Mouse (Mus musculus) heart, embryonic 15.5 days (tissue): ENCODE results near the gene Ccdc63. TPM values are rescaled to one million over a fixed set of nuclear protein-coding genes. Genes with fewer than 3 reads are reported as not detected.

Source experiments
- ATAC-seq: fragments of 200-750 bp; cut with Nextera tagmentation; replicated peaks from 2 replicates; pipeline ENCODE4 v1.8.0; 2017; ENCODE audit warnings: low read depth, moderate TSS enrichment; ENCODE audit not compliant: insufficient number of reproducible peaks, insufficient read depth, low FRiP score
- H3K27ac ChIP-seq: fragments of 300-500 bp; sonication (generic); 2 replicates; pipeline ENCODE4 v1.5.1; 2015; ENCODE audit warnings: mild to moderate bottlenecking, inconsistent platforms
- H3K27me3 ChIP-seq: fragments of 300-500 bp; sonication (generic); 2 replicates; pipeline ENCODE4 v1.6.1; 2015; ENCODE audit warnings: inconsistent platforms
- H3K36me3 ChIP-seq: fragments of 300-500 bp; sonication (generic); 2 replicates; pipeline ENCODE4 v1.6.1; 2015; ENCODE audit warnings: mild to moderate bottlenecking, inconsistent platforms
- H3K4me1 ChIP-seq: fragments of 300-500 bp; sonication (generic); replicated peaks from 2 replicates; pipeline ENCODE4 v1.6.1; 2015; ENCODE audit warnings: inconsistent platforms
- H3K4me2 ChIP-seq: fragments of 300-500 bp; sonication (generic); 2 replicates; pipeline ENCODE4 v1.6.1; 2015; ENCODE audit warnings: inconsistent platforms, mild to moderate bottlenecking, moderate library complexity
- H3K4me3 ChIP-seq: fragments of 300-500 bp; sonication (generic); 2 replicates; pipeline ENCODE4 v1.5.1; 2015; ENCODE audit warnings: mild to moderate bottlenecking, inconsistent platforms
- H3K9ac ChIP-seq: fragments of 300-500 bp; sonication (generic); 2 replicates; pipeline ENCODE4 v1.6.1; 2015; ENCODE audit warnings: mild to moderate bottlenecking, inconsistent platforms
- H3K9me3 ChIP-seq: fragments of 300-500 bp; sonication (generic); replicated peaks from 2 replicates; pipeline ENCODE4 v1.6.1; 2016; ENCODE audit warnings: inconsistent platforms
- WGBS: fragments of 180-500 bp; shearing (Covaris S2); methylation state at CpG from one replicate; pipeline ENCODE4 v1.1.7; 2015; ENCODE audit warnings: mixed read lengths; 5-methylcytosine and 5-hydroxymethylcytosine counted together
- polyA plus RNA-seq: library from polyadenylated mRNA; unstranded; fragments of >200 nt; fragmentation: Nextera tagmentation; extraction: Ambion mirVana; gene quantifications from 2 replicates; pipeline ENCODE4 v1.2.1, GENCODE M21; 2015

The Ccdc63 gene
- polyA plus RNA-seq, 1 experiment from 2014 or later: 0.42 TPM

DNA sequence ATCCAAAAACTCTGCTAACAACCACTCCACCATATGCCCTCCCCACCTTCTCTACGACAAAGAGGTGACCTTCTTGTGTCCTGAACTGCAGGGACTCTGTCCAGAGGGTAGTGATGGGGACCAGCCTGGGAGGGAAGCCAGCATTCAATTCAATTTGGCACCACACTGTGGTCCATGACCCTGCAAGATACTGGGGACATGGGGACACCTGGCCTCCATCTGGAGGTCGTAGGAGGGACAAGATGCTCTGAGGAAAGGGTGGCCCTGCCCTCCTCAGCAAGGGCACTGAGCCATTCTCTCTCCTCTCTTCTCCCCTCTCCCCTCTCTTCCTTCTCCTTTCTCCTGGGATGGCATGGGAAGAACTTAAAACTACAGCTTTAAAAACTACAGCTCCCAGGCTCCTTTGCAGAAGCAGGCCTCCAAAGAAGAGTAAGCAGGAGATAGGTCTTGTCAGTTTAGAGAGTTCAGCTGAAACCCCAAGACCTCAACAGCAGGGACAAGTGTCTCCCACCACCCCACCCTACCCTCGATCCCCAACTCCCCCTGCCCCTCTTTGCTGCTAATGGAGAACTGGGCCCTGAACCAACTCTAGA is 5.2 kb downstream of the Ccdc63 start:
- Histone ChIP-seq H3K9me3 (no peaks in the 10 kb centered on the region), H3K27me3 (0 out of 2 replicates have a peak, but pooled peaks cover 2% of the 10 kb centered on the region), H3K9ac (no peak overlapping the region), H3K4me1 (peaks cover 40% of the 10 kb centered on the region), H3K4me3 (no peak overlapping the region), H3K4me2 (no peak overlapping the region), H3K36me3 (no peaks in the 10 kb centered on the region), H3K27ac (peak overlapping the region; percentile 81)
- ATAC-seq: no peak
- 74% methylated on average over 3 of the region's 3 CpGs for WGBS

DNA sequence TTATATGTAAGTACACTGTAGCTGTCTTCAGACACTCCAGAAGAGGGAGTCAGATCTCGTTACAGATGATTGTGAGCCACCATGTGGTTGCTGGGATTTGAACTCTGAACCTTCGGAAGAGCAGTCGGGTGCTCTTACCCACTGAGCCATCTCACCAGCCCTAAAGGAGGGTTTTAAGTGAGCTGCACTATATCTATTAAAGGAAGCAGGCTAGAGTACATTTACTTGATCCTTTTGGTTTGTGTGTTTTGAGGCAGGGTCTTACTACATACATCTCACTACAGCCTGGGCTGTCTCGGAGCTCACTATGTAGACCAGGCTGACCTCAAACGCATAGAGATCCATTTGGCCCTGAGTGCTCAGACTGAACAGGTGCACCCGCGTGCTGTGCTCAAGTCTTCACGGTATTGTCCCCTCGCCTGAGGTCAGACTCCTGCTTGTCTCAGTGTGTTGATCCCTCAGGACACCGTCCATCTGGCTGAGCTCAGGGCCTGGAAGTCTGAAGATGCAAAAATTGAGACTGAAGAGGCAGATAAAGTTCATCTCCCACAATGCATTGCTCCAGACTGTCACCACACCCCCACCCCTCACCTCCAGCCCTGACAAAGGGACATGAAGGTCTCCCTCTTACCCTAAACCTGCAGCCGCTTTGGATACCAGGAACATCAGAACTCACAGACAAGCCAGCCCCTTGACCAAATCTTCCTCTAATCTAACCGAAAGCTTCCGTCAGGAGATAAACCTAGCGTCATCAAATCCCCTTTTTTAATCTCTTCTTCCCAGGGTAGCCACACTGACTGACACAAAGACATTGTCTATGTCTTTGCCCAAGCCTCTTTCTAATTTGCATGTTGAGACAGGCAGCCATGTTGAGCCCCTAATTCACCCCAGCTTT is 6.0 kb downstream of the Ccdc63 start:
- peaks cover 40% of the 10 kb centered on the region for H3K4me1 ChIP-seq
- H3K36me3 ChIP-seq: no peaks in the 10 kb centered on the region
- H3K27me3 ChIP-seq: 0 out of 2 replicates have a peak, but pooled peaks cover 2% of the 10 kb centered on the region
- H3K9ac ChIP-seq: no peak overlapping the region
- no peak for ATAC-seq
- H3K9me3 ChIP-seq: no peaks in the 10 kb centered on the region
- H3K4me3 ChIP-seq: no peak overlapping the region
- H3K27ac ChIP-seq: no peak overlapping the region
- WGBS: 90% methylated on average over 14 of the region's 14 CpGs
- no peak overlapping the region for H3K4me2 ChIP-seq

DNA sequence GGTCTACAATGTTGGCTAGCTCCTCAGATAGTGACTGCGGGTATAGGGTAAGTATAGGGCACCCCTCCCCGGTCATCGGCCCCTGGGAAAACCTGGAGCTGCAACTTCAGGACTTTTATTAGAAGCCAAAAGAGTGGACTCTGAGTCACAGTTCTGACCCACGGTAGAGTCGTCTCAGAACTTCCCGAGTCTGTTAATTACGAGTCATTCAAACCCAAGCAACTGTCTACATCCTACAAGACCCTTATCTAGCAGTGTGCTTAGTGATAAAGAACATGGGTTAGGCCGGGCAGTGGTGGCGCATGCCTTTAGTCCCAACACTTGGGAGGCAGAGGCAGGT is 7.6 kb downstream of the Ccdc63 start:
- no peak overlapping the region for H3K4me3 ChIP-seq
- H3K36me3 ChIP-seq: no peaks in the 10 kb centered on the region
- no peak overlapping the region for H3K27ac ChIP-seq
- no peak overlapping the region for H3K9ac ChIP-seq
- 0 out of 2 replicates have a peak, but pooled peaks cover 2% of the 10 kb centered on the region for H3K27me3 ChIP-seq
- peaks cover 44% of the 10 kb centered on the region for H3K4me1 ChIP-seq
- no peak overlapping the region for H3K4me2 ChIP-seq
- 74% methylated on average over 9 of the region's 9 CpGs for WGBS
- no peak for ATAC-seq
- H3K9me3 ChIP-seq: no peaks in the 10 kb centered on the region

DNA sequence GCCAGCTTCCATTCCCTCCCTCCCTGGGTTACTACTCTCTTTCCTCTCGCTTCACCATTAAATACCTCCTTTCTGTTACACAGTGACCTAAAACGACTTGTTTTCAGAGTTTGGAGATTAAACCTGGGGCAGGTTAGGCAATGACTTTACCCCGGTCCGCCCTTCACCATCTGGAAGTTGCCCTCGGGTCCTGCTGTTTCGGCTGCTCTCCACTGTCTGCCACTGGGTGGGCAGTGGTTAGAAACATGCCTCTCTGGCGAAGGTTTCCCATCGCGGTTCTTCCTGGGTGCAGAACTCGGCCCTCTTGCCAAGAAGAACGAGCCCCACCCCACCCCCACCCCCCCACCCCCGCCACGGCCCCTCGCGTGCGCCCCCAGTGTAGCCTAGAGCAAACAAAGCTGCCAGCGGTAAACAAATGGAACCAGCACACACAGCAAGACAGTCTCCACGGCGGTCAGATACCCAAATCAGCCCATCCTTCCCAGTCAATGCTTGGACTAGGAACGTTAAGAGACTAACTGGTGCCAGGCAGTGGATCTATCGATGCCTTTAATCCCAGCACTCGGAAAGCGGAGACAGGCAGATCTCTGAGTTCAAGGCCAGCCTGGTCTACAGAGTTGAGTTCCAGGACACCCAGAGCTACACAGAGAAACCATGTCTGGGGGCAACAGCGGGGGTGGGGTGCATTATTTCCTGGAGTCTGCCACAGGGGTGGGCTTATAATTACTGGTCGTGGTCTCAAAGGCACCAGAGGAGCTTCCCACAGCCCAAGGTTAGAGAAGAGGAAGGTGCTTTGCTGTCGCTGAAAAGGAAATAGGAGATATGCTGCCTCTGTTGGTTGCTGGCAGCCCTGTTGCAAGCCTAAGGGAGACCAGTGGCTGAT is 8.2 kb downstream of the Ccdc63 start:
- peak overlapping the region; percentile 43 for H3K4me3 ChIP-seq
- H3K4me2 ChIP-seq: peak overlapping the region; percentile 79
- H3K9ac ChIP-seq: peak overlapping the region; percentile 48
- no peak overlapping the region for H3K27ac ChIP-seq
- H3K4me1 ChIP-seq: peaks cover 41% of the 10 kb centered on the region
- no peaks in the 10 kb centered on the region for H3K36me3 ChIP-seq
- ATAC-seq: no peak
- no peaks in the 10 kb centered on the region for H3K9me3 ChIP-seq
- 0 out of 2 replicates have a peak, but pooled peaks cover 2% of the 10 kb centered on the region for H3K27me3 ChIP-seq
- 22% methylated on average over 26 of the region's 26 CpGs for WGBS

DNA sequence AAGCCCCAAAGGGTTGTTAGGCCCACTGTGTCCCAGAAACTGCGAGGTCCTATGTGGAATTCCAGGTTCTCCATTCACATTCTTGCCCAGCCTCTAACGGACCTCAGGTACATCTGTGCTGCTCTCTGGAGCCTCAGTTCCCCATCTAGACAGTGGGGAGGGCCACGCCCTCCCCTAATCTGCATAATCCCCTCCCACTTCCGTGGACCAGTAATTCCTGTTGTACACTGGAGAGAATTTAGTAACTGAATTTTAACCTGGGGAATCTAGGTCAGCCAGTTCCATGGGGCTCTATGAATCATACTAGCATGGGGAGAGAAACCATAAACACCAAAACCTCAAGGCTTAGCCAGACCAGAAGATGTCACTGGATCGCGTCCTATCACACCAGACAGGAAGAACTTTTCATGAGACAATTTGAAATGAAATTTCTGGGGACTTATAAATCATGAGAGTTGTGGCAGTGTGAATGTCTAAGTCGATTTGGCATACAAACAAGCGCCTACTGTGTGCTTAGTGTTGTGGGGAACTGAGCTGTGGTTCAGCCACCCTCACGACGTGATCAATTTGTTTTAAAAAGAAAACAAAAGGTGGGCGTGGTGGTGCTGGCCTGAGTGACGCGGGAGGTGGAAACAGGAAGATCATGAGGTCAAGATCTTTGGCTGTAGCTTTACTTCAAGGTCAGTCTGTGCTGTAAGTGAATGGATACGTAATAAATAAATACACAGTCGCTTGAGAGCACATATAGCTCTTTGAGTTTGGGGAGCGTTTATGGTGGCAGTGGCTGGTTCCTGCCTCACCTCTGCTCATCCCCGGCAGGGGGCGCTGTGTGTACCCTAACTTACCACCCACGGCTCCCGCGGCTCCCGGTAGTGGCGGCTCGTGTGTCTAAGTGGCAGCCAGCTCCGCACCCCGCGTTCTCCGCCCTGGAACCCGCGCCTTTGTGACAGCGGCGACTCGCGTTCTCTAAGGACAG is 9.3 kb downstream of the Ccdc63 start:
- no peak overlapping the region for H3K27ac ChIP-seq
- ATAC-seq: peak; percentile 43; the same call in 1 of the 2 replicates
- H3K4me2 ChIP-seq: peak overlapping the region; percentile 79
- H3K4me1 ChIP-seq: peaks cover 31% of the 10 kb centered on the region
- peak overlapping the region; percentile 48 for H3K9ac ChIP-seq
- no peaks in the 10 kb centered on the region for H3K36me3 ChIP-seq
- no peaks in the 10 kb centered on the region for H3K9me3 ChIP-seq
- H3K27me3 ChIP-seq: 0 out of 2 replicates have a peak, but pooled peaks cover 2% of the 10 kb centered on the region
- H3K4me3 ChIP-seq: peak overlapping the region; percentile 43
- 10% methylated on average over 34 of the region's 34 CpGs for WGBS

DNA sequence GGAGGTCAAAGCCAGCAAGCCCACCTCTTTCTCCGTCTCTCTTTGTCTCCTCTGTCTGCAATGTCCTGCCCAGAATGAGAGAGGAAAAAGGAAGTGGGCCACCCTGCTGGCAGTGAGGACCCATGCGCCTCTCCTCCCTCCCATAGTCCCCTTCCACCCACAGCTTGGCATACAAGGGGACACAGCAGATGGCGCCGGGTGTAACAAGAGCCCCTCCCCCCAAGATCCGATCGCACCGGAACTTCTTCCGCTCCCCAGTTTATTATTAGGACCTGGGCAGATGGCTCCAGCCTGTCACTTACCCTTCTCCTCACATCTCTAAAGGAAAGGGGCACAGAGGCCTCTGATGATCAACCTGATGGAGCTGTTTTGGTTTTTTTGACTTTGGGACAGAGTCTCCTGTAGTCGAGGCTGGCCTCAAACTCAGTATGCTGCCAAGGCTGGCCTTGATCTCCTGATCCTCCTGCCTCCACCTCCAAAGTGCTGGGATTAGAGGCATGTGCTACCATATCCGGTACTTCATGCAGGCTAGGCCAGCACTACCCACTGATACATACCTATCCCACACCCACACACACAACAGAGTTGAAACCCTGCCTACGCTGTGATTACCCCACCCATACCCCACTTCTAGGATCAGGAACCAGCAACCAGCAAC is 10.2 kb downstream of the Ccdc63 start:
- Histone ChIP-seq H3K36me3 (no peaks in the 10 kb centered on the region), H3K27me3 (0 out of 2 replicates have a peak, but pooled peaks cover 2% of the 10 kb centered on the region), H3K9ac (no peak overlapping the region), H3K4me3 (no peak overlapping the region), H3K4me1 (peaks cover 22% of the 10 kb centered on the region), H3K9me3 (no peaks in the 10 kb centered on the region), H3K27ac (no peak overlapping the region), H3K4me2 (no peak overlapping the region)
- WGBS: 77% methylated on average over 11 of the region's 11 CpGs
- ATAC-seq: no peak

DNA sequence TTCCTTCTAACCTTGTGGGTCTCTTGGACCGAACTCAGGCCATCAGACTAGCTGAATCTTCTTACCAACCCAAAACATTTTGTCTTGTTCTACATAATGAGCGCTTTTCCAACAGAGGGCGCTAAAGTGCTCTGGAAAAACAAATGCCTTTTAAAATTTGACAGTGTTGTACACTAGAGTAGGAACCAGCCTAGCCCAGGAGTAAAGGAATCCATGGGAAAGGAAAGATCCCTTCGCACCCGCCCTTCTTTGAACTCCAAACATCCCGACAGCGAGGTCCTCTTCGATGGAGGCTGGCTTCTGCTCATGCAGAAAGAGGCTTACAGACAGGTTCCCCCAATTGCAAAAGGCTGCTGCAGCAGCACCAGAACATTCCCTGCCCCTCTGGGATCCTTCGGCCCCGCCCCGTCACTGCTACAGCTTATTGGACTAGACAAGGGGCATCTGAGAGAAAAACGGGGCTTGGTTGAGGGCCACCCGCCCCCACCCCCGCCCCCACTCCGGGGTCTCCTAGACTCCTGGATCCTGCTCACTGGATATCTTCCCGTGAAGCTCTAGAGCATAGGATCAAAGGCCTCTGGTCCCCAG is 11.5 kb downstream of the Ccdc63 start:
- H3K27ac ChIP-seq: no peak overlapping the region
- WGBS: 28% methylated on average over 16 of the region's 16 CpGs
- H3K9me3 ChIP-seq: no peaks in the 10 kb centered on the region
- H3K27me3 ChIP-seq: no peaks in the 10 kb centered on the region
- no peak overlapping the region for H3K4me3 ChIP-seq
- peaks cover 13% of the 10 kb centered on the region for H3K4me1 ChIP-seq
- no peak overlapping the region for H3K9ac ChIP-seq
- H3K4me2 ChIP-seq: peak overlapping the region; percentile 19; the same call in 1 of the 2 replicates
- no peaks in the 10 kb centered on the region for H3K36me3 ChIP-seq
- no peak for ATAC-seq

DNA sequence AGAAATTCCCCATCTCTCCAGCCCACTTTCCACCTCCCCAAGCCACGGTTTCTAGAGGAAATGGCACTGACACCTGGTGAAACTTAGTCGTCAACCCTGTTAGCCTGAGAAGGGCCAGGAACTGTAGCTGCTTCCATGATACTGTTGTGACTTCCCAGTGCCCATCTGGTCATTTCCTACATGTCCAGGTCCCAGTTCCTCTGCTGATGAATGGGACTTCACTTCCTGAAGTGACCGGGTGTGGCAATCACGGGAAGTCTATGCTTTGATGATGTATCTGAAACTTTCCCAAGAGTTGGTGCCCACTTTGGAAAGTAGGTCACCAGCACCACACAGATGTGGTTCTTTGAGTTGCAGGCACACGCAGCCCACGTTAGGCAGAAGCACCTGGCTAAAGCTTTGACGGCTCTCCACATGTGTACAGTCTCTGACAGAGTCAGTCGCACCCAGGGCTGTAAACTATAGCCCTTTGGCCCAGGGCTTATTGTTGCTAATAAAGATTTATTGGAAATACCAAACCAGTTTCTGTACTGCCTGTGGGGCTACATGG is 15.3 kb downstream of the Ccdc63 start:
- ATAC-seq: no peak
- WGBS: 69% methylated on average over 8 of the region's 8 CpGs
- peaks cover 4% of the 10 kb centered on the region; the same call in 1 of the 2 replicates for H3K4me1 ChIP-seq
- H3K27ac ChIP-seq: no peak overlapping the region
- no peak overlapping the region for H3K4me2 ChIP-seq
- H3K27me3 ChIP-seq: no peaks in the 10 kb centered on the region
- no peaks in the 10 kb centered on the region for H3K36me3 ChIP-seq
- H3K9ac ChIP-seq: no peak overlapping the region
- H3K4me3 ChIP-seq: no peak overlapping the region
- H3K9me3 ChIP-seq: no peaks in the 10 kb centered on the region

DNA sequence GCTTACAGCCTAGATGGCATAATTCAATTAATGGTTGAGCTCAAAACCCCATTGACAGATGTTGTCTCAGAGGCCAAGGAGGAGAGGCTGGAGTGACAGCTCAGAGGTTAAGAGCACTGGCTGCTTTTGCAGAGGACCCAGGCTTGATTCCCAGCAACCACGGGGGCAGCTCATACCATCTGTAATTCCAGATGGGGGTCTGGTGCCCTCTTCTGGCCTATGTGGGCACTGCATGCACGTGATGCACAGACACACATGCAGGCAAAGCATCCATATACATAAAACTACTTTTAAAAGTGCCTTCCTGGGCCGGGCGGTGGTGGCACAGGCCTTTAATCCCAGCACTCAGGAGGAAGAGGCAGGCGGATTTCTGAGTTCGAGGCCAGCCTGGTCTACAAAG is 24.4 kb downstream of the Ccdc63 start:
- H3K36me3 ChIP-seq: no peaks in the 10 kb centered on the region
- 69% methylated on average over 6 of the region's 6 CpGs for WGBS
- H3K4me3 ChIP-seq: no peak overlapping the region
- H3K9ac ChIP-seq: no peak overlapping the region
- H3K27ac ChIP-seq: no peak overlapping the region
- ATAC-seq: no peak
- no peaks in the 10 kb centered on the region for H3K27me3 ChIP-seq
- H3K4me2 ChIP-seq: no peak overlapping the region
- H3K4me1 ChIP-seq: 0 out of 2 replicates have a peak, but pooled peaks cover 2% of the 10 kb centered on the region
- no peaks in the 10 kb centered on the region for H3K9me3 ChIP-seq
